Comparison of ENCODE assay signal across 13 mouse cellular contexts in the genomic region with DNA sequence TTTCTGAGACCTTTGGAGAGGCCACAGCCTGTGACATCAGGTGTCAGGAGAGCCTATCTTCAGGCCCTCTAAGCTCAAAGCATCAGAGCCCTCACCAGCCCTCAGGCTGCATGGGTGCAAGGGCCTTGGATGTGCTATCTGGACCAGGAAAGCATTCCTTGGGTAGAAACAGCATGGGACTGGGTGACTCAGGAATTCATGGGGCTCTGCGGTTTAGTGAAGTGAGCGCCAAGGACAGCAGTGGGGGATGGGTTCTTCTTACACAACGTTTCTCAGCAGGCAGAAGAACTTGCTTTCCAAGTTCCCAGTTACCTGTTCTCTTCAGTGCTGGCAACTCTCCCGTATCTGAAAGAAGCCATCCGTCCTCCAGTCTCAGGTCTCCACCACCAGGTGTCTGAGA. TPM values are rescaled to one million over a fixed set of nuclear protein-coding genes. Genes with fewer than 3 reads are reported as not detected.
A peak's percentile ranks its signal among the peaks of the same experiment; 100 is the strongest.
DNase-seq lines count a peak whose midpoint lies in the region; ATAC-seq lines count a peak whose summit lies in the region.
"Had no signal": no experiment of that assay in that cellular context is flagged by ENCODE, and none has a peak within 500 bp of the region (broad histone marks: within the 10 kb centered on the region; RNA-seq: fewer than 3 reads in every experiment).

No protein-coding gene starts in this region.

- no peak overlapping the region for H3K4me2 ChIP-seq in lung, embryonic 16.5 days (ENCODE audit: low read depth, low read length)
- H3K4me2 ChIP-seq: hindbrain, embryonic 14.5 days; limb, embryonic 15.5 days had no signal

- no peaks in the 10 kb centered on the region for H3K27me3 ChIP-seq in lung, embryonic 16.5 days (ENCODE audit: control insufficient read depth, insufficient read depth, low read depth, low read length)
- no peaks in the 10 kb centered on the region for H3K27me3 ChIP-seq in midbrain, embryonic 10.5 days (ENCODE audit: low read depth, poor library complexity, severe bottlenecking)
- H3K27me3 ChIP-seq: limb, embryonic 15.5 days had no signal

- H3K9me3 ChIP-seq in lung, embryonic 16.5 days (ENCODE audit: control insufficient read depth, low read length), result peaks cover under 1% of the 10 kb centered on the region; the same call in 1 of the 2 replicates
- peaks cover 5% of the 10 kb centered on the region for H3K9me3 ChIP-seq in midbrain, embryonic 10.5 days (replicated peaks)

- H3K9ac ChIP-seq in lung, embryonic 16.5 days (ENCODE audit: low read length), result no peak overlapping the region
- H3K9ac ChIP-seq: hindbrain, embryonic 14.5 days; limb, embryonic 15.5 days had no signal

- whole genome bisulfite sequencing in lung, embryonic 16.5 days, result 46% methylated on average over 5 of the region's 5 CpGs
- WGBS in midbrain, embryonic 10.5 days, result 64% methylated on average over 5 of the region's 5 CpGs

- H3K36me3 ChIP-seq in lung, embryonic 16.5 days (ENCODE audit: control insufficient read depth, insufficient read depth, low read length), result no peaks in the 10 kb centered on the region
- peaks cover 3% of the 10 kb centered on the region; the same call in 1 of the 2 replicates for H3K36me3 ChIP-seq in midbrain, embryonic 10.5 days

- H3K27ac ChIP-seq in lung, embryonic 16.5 days (ENCODE audit: low read length), result no peak overlapping the region
- H3K27ac ChIP-seq in midbrain, embryonic 10.5 days (replicated peaks), result no peak overlapping the region
- H3K27ac ChIP-seq: hindbrain, embryonic 14.5 days; kidney, postnatal 0 days; limb, embryonic 15.5 days had no signal

- peak; percentile 72 to 86 for DNase-seq in adrenal gland, adult (ENCODE audit: inconsistent age in 2 of 2, low spot score in 1 of 2)
- DNase-seq in adrenal gland, postnatal 4 days (ENCODE audit: low spot score in 2 of 2), result no peak
- DNase-seq in 416B (ENCODE audit: low read depth), result peak; percentile 18
- peak; percentile 68 to 76 for DNase-seq in adrenal gland, postnatal 36 days
- no peak for DNase-seq in thymus, postnatal 10 days (ENCODE audit: low spot score in 2 of 2)
- DNase-seq in midbrain, embryonic 10.5 days (ENCODE audit: low spot score), result no peak
- DNase-seq in kidney, postnatal 14 days, result no peak

- no peak overlapping the region for H3K4me3 ChIP-seq in lung, embryonic 16.5 days (ENCODE audit: low read length)
- H3K4me3 ChIP-seq in midbrain, embryonic 10.5 days, result no peak overlapping the region
- H3K4me3 ChIP-seq: erythroblast, embryonic 14.5 days; limb, embryonic 15.5 days; myocyte had no signal

- H3K4me1 ChIP-seq in lung, embryonic 16.5 days (replicated peaks; ENCODE audit: control insufficient read depth, insufficient read depth, low read length), result no peaks in the 10 kb centered on the region
- no peaks in the 10 kb centered on the region for H3K4me1 ChIP-seq in midbrain, embryonic 10.5 days
- H3K4me1 ChIP-seq: limb, embryonic 15.5 days had no signal

- ATAC-seq in lung, embryonic 16.5 days (ENCODE audit: low read depth), result peak; percentile 56

RNA-seq across cellular contexts. Expression of gene Mob4, which starts 33.0 kb away (rescaled TPM):
- total RNA-seq in adrenal gland, postnatal 4 days (2021), result 100 to 1,000 TPM; 175 to 181 TPM
- total RNA-seq in adrenal gland, postnatal 36 days (2021), result 100 to 1,000 TPM; 311 to 394 TPM
- 143 and 145 TPM in 2 replicates for polyA plus RNA-seq in lung, embryonic 16.5 days (2015; fragmentation: Nextera tagmentation; extraction: Ambion mirVana)
- 129 and 135 TPM in 2 replicates for polyA plus RNA-seq in midbrain, embryonic 10.5 days (2016; fragmentation: Nextera tagmentation; extraction: Ambion mirVana)

Comparison
In these comparisons a context has a peak if more than half of its experiments do, and no peak if none do; other contexts are left out.
1. DNase-seq: peak in adrenal gland, adult (2 of 2), 416B (single experiment) and adrenal gland, postnatal 36 days (2 of 2); none in adrenal gland, postnatal 4 days (0 of 2), thymus, postnatal 10 days (0 of 2), midbrain, embryonic 10.5 days (single experiment) and kidney, postnatal 14 days (single experiment).